30 mouse cellular contexts compared by ENCODE assay signal in the genomic region with DNA sequence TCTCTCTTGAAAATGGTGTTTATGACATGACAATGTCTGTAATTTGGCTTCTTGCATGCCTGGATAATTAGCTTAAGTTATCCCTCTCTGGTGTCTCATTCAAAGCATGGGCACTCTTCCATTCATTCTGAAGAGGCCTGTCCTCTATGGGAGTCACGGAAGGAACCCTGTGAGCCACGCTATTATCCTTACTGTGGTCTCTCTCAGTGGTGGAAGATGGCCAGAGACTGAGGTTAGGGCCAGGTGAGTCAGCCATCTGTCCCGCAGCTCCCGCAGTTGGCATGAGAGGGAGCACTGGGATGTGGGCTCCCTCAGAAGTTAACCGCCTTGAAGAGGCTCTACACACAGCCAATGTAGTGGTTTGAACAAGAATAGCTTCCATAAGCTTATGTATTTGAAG. TPM values are rescaled to one million over a fixed set of nuclear protein-coding genes. Genes with fewer than 3 reads are reported as not detected.
DNase-seq lines count a peak whose midpoint lies in the region; ATAC-seq and TF ChIP-seq lines count a peak whose summit lies in the region.
"Had no signal": no experiment of that assay in that cellular context is flagged by ENCODE, and none has a peak within 500 bp of the region (broad histone marks: within the 10 kb centered on the region; RNA-seq: fewer than 3 reads in every experiment).

No protein-coding gene starts in this region.

- DNase-seq in cerebellum, adult 9-10 months: peak; percentile 75
- DNase-seq in NIH3T3 (ENCODE audit: low read depth): peak; percentile 33
- peak; percentile 75 for DNase-seq in cerebellum, adult 9-11 months
- no peak for DNase-seq in ovary, postnatal 10 days (ENCODE audit: low spot score)
- no peak for DNase-seq in gastrocnemius, adult 18-20 months (ENCODE audit: low spot score)
- DNase-seq: adrenal gland, postnatal 36 days; embryo, embryonic 11 days; gastrocnemius, postnatal 14 days; heart, postnatal 14 days; kidney, adult 11 months; kidney, postnatal 14 days; layer of hippocampus, adult 9-11 months; lung, embryonic 14.5 days; lung, postnatal 14 days; retina, postnatal 1 day; right cerebral cortex, postnatal 25 days had no signal

- no peak overlapping the region for H3K4me3 ChIP-seq in embryonic fibroblast, embryonic 13.5 days (ENCODE audit: insufficient read depth, low read length)
- H3K4me3 ChIP-seq: embryonic facial prominence, embryonic 12.5 days; forebrain, embryonic 10.5 days; hindbrain, embryonic 10.5 days; hindbrain, embryonic 15.5 days; limb, embryonic 12.5 days; liver, embryonic 15.5 days; myocyte; neural tube, embryonic 12.5 days; stomach, embryonic 15.5 days had no signal

- no peak; the same call in 1 of the 2 replicates for ATAC-seq in cerebellum, adult (ENCODE audit: insufficient number of reproducible peaks, low FRiP score, low TSS enrichment)
- ATAC-seq: forebrain, embryonic 16.5 days; inflammation-experienced regulatory T-cells, adult 6 months; midbrain, embryonic 16.5 days had no signal

- no peak for TF ChIP-seq CTCF in embryonic fibroblast, embryonic 13.5 days (IDR thresholded peaks at IDR 0.05; ENCODE audit: borderline replicate concordance, insufficient read depth, low read length)

- H3K4me1 ChIP-seq in embryonic fibroblast, embryonic 13.5 days (ENCODE audit: control insufficient read depth, insufficient read depth, low read length): no peaks in the 10 kb centered on the region; the same call in 1 of the 2 replicates
- H3K4me1 ChIP-seq: embryonic facial prominence, embryonic 12.5 days; hindbrain, embryonic 15.5 days; liver, embryonic 15.5 days; neural tube, embryonic 12.5 days; stomach, embryonic 15.5 days had no signal

- H3K27ac ChIP-seq in embryonic fibroblast, embryonic 13.5 days (ENCODE audit: insufficient read depth, low read length): no peak overlapping the region
- H3K27ac ChIP-seq: embryonic facial prominence, embryonic 12.5 days; forebrain, embryonic 10.5 days; hindbrain, embryonic 10.5 days; hindbrain, embryonic 15.5 days; limb, embryonic 12.5 days; liver, embryonic 15.5 days; neural tube, embryonic 12.5 days; stomach, embryonic 15.5 days had no signal

- peak; percentile 4; the same call in 1 of the 2 replicates for TF ChIP-seq POLR2A in embryonic fibroblast, embryonic 13.5 days (IDR thresholded peaks at IDR 0.05; ENCODE audit: low read depth, low read length)

RNA-seq across cellular contexts. Expression of gene Mllt6, which starts 12.9 kb away (rescaled TPM):
- 16.2 and 18.0 TPM in 2 replicates for polyA plus RNA-seq in embryonic fibroblast, embryonic 13.5 days (2011; ENCODE audit: insufficient read length, low read depth, missing spikeins)
- total RNA-seq in gastrocnemius, adult 18-20 months (2021): 10 to 100 TPM; 44.1 to 51.0 TPM

RNA-seq across cellular contexts. Expression of gene Epop, which starts 20.8 kb away (rescaled TPM):
- 1.4 and 2.1 TPM in 2 replicates for polyA plus RNA-seq in embryonic fibroblast, embryonic 13.5 days (2011; ENCODE audit: insufficient read length, low read depth, missing spikeins)
- under 1 TPM; 0.75 to 1.00 TPM for total RNA-seq in gastrocnemius, adult 18-20 months (2021)

RNA-seq across cellular contexts. Expression of gene Cisd3, which starts 35.3 kb away (rescaled TPM):
- polyA plus RNA-seq in embryonic fibroblast, embryonic 13.5 days (2011; ENCODE audit: insufficient read length, low read depth, missing spikeins): 39.9 and 42.5 TPM in 2 replicates
- 100 to 1,000 TPM in 1 of 2 experiments, 10 to 100 TPM in 1; 96.7 to 102 TPM for total RNA-seq in gastrocnemius, adult 18-20 months (2021)

RNA-seq across cellular contexts. Expression of gene Pcgf2, which starts 50.0 kb away (rescaled TPM):
- 42.3 and 54.0 TPM in 2 replicates for polyA plus RNA-seq in embryonic fibroblast, embryonic 13.5 days (2011; ENCODE audit: insufficient read length, low read depth, missing spikeins)
- total RNA-seq in gastrocnemius, adult 18-20 months (2021): 1 to 10 TPM in 1 of 2 experiments, under 1 TPM in 1; 0.96 to 2.3 TPM

RNA-seq across cellular contexts. Expression of gene Psmb3, which starts 52.9 kb away (rescaled TPM):
- polyA plus RNA-seq in embryonic fibroblast, embryonic 13.5 days (2011; ENCODE audit: insufficient read length, low read depth, missing spikeins): 229 and 259 TPM in 2 replicates
- total RNA-seq in gastrocnemius, adult 18-20 months (2021): 100 to 1,000 TPM; 150 to 167 TPM

Comparison
In these comparisons a context has a peak if more than half of its experiments do, and no peak if none do; other contexts are left out.
1. DNase-seq: peak in cerebellum, adult 9-10 months (single experiment), NIH3T3 (single experiment) and cerebellum, adult 9-11 months (single experiment); none in ovary, postnatal 10 days (single experiment) and gastrocnemius, adult 18-20 months (single experiment).